Mouse (Mus musculus): ENCODE data around the gene Dusp15.

GRCm38 (mm10) chr2:152976991-152977390 lies 25.5 kb upstream of the Dusp15 start:
- TF ChIP-seq CTCF (IDR thresholded peaks at IDR 0.05; ENCODE audit: control insufficient read depth, insufficient read depth, insufficient read length): no peak
- no peak for TF ChIP-seq MYOD1 (IDR thresholded peaks at IDR 0.05; ENCODE audit: control insufficient read depth, insufficient read length, low read depth)
- no peak for TF ChIP-seq MAX (IDR thresholded peaks at IDR 0.05)

All from C2C12 (cell line).